Mouse (Mus musculus): ENCODE data around the gene Cacng5.

DNA sequence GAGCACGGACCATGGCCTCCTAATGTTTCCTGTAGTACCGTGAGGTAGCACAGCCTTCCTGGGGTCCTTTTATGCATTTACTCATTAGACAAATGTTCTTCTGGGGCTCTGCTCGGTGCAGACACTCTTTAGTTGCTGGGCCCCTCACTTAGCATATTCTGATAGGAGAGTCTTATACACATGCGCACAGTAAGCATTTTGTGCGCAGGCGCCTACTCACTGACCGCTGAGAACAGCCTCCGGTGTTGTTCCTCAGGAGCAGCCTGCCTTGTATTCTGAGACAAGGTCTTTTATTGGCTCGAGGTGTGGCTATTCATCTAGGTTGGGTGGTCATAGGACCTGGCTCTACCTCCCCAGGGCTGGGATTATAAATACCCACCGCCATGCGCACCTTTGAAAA is 16.4 kb upstream of the Cacng5 start:
- TF ChIP-seq POLR2A (IDR thresholded peaks at IDR 0.05; ENCODE audit: control insufficient read depth, extremely low read depth, insufficient read depth, low read length, poor library complexity) = no peak
- no peak for TF ChIP-seq CTCF (IDR thresholded peaks at IDR 0.05; ENCODE audit: borderline replicate concordance, control insufficient read depth, extremely low read depth, insufficient read depth, low read length, poor library complexity)

All from thymus, adult 2 months (tissue).